Mouse (Mus musculus): ENCODE results near the gene Gpc5.

DNA sequence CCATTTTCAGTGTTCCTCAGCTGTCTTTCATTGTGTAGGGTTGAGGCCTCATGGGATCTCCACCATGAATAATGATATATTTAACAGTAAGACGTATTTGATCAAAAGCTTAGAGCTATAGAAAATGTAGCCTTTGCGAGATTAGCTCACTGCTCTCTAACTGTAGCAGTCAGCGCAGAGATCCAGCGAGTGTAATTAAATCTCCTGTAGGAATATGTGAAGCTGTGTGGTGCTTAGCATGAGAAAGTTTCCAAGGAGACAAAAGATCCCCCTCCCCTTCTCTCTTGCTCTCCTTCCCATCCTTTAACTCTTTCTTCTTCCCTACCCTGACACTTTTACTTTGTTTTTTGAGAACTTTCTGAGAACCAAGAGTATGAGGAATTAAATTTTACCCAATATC, 64.6 kb downstream of the Gpc5 start:
- no peak for TF ChIP-seq POLR2A (IDR thresholded peaks at IDR 0.05; ENCODE audit: insufficient read depth, low read depth, low read length)
- no peak for TF ChIP-seq CTCF (IDR thresholded peaks at IDR 0.05; ENCODE audit: insufficient read depth, low read depth, low read length)

All from olfactory bulb, adult 2 months (tissue).